Mouse (Mus musculus) subcutaneous adipose tissue, adult 2 months (tissue): Measurements from ENCODE around the gene Gin1. TPM values are rescaled to one million over a fixed set of nuclear protein-coding genes. Genes with fewer than 3 reads are reported as not detected.

Experiments
- polyA plus RNA-seq: library from polyadenylated mRNA; depleted of rRNA; stranded (reverse); fragments of >200 nt; gene quantifications from 2 replicates; pipeline ENCODE4 v1.2.3, GENCODE M21; 2012; ENCODE audit warnings: low replicate concordance; rRNA removed

The Gin1 gene
- polyA plus RNA-seq: 3.1 and 4.0 TPM in 2 replicates

DNA sequence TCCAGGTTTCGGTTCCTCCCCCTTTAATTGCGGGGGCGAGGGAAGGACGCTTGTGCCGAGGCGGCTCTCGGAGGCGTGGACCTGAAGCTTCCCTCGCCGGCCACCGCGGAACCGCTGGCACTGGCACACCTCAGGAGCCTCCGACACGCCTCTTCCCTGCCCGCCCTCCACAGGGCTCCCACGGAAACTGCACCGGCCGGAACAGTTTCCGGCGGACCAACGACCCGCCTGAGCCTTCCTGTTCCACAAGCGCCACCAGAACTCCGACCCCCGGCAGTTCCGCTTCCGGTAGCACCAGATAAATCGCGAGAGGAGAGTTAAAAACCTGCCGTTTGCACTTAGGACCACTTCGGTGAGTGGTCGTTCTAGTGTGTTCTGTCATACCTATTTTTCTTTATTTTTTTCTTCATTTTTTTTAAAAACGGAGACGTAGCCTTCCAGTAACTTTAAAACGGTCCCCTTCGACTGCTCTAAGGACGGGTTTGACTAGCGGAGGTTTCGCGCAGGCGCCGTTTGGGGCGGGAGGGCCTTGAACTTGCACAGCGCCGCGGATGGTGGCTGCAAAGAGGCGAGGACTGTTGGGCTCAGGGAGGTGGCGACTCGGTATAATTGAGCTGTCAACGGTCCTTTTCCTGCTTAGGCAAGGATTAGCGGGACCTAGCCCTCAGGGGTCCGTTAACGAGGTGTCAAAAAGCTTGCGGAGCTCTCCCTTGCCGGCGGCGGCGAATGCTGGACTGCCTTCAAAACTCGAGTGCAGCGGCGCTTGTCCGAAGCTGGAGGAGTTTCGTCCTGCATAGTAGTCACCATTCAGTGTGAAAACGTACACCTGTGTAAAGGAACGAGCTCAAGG, at the start of gene Gin1, which contains the start of gene Ppip5k2:
Gene Gin1 (plus strand): TSS at position 269 of the 850 bp plus-strand sequence.
Gene Ppip5k2 (minus strand): TSS at position 508 of the 850 bp plus-strand sequence.

Other genes starting within 250 kb of the Gin1 start
- 15.6 and 20.0 TPM in 2 replicates for gene D1Ertd622e, start 108.1 kb upstream of the Gin1 start, polyA plus RNA-seq
- 4.0 and 7.3 TPM in 2 replicates for gene Ppip5k2, start 239 bp downstream of the Gin1 start, polyA plus RNA-seq